Mouse (Mus musculus): ENCODE measurements at regions not wholly inside any gene's neighbourhood (a gene's known extent, or its start where the extent isn't known, plus 50 kb on each side); places are given as distances from the start of the nearest gene placed in this dataset.

DNA sequence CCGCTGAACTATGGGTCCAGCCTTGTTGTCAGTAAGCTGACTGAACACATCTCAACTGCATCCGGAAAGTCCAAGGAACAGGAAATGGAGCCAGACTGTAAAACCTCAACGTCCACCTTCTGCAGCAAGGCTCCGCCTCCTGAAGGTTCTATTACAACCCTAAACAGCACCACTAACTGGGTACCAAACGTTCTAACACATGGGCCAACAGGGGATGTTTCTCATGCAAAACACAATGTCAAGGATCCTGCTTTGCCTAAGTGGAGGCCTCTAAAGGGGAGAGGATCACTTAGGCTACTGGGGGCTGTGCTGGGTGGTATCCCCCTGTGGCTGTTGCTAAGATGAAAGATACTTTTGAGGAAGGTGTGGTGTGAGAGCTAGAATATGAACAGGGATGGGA lies 51.0 kb upstream of the Stt3b start:
- DNase-seq (ENCODE audit: low read depth, low spot score) = no peak

DNA sequence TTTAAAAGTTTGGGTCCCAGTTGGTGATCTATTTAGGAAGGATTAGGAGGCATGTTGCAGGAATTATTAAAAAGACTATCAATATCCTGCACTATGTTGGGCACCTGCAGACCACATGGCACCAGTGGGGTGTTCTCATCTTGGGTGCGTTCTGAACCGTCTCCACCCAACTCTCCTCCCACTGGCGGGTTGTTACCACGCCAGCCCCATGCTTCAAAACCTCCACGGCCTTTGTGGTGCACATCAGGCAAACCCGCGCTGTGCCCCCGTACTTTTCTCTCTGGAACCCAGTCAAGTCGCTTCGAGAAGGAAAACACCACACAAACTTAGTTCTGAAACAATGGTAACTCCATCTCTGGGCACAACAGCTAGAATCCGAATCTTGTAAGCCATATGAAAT lies 51.7 kb upstream of the Stt3b start:
- DNase-seq (ENCODE audit: low read depth, low spot score) = no peak

DNA sequence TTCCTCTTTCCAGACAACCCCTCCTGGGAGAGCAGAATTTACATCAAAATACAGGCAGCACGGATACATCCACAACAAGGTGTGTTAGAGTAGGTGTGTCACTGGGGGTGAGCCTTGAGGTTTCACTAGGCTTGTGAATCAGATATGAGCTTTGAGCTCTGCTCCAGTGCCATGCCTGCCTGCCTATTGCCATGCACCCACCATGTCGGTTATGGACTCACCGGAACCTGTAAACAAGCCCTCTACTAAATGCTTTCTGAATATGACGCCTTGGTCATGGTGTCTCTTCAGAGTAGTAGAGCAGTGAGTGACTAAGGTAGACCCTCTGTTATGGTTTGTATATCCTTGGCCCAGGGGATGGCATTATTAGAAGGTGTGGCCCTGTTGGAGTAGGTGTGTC lies 52.3 kb upstream of the Stt3b start:
- no peak for DNase-seq (ENCODE audit: low read depth, low spot score)

DNA sequence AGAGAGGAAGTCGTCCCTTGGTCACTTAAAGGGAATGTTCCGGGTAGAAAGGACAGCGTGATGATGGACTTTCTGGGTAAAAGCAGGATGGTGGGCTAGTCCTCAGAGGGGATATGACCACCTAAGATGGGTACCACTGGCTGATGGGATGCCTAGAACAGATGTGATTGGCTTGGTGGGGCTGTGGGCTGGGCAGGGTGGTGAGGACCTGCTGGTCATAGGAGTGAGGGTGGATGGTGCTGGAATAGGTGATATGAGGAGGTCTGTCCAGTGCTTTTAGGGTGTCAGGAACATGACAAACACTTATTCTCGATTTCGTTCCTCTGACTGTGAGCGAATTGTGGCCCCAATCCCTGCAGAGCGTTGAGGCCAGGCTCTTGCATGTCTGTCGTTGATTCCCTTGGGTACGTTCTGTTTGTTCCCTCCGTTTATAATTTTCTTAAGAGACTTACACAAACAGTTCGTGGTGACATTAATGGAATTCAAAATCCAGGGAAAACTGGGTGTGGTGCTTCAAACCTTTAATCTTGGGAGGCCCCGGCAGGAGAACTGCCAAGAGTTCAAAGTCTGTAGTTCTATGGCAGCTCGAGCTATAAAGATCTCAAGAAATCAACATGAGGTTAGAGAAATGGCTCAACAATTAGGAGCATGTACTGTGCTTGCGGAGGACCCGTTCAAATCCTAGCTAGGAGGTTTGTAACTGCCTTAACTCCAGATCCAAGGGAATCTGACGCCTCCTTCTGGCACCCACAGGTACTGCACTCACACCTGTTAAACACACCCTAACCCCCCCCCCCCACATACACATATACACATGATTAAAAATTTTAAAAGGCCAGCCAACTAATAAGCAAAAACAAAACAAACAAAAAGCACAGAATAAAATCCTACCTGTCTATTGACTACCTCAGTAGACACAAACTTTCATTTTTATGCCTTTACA lies 55.0 kb upstream of the Stt3b start:
- DNase-seq (ENCODE audit: low read depth, low spot score) = no peak

DNA sequence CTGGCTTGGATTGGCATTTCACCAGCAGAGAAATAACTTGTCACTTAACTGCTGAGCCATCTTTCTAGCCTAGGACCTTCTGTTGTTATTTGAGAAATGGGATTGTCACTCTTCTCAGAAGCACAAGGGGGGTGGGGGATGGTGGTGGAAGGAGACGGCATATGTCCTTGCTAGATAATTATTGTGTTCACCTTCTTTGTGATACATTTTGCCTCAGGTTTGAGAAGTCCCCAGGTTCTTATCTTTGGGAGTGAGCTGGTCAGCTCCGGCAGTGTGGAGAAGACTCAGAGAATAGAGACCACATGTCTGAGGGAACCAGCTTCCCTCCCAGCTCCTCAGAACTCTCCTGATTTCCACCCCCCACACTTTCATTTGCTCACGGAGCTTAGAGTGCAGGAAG lies 57.6 kb upstream of the Stt3b start:
- no peak for DNase-seq (ENCODE audit: low read depth, low spot score)

DNA sequence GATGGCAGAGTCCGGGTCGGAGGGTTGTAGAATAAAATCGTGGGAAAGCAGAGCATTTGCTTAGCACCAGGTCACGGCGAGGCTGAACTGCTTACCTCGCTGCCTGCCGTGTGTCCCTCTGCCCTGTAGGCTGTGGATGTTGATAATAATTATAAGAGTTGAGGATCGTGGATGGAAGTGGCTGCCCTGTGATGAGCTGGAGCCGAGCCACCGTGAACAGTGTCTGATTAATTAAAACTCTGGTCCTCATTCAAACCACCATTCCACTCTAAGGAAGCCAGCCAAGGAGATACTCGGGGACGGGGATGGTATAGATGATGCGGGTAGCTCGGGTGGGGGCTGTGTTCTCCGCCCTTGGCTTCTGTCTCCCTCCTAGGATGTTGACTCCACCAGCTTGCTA lies 70.1 kb upstream of the Stt3b start:
- DNase-seq (ENCODE audit: low read depth, low spot score) = no peak

DNA sequence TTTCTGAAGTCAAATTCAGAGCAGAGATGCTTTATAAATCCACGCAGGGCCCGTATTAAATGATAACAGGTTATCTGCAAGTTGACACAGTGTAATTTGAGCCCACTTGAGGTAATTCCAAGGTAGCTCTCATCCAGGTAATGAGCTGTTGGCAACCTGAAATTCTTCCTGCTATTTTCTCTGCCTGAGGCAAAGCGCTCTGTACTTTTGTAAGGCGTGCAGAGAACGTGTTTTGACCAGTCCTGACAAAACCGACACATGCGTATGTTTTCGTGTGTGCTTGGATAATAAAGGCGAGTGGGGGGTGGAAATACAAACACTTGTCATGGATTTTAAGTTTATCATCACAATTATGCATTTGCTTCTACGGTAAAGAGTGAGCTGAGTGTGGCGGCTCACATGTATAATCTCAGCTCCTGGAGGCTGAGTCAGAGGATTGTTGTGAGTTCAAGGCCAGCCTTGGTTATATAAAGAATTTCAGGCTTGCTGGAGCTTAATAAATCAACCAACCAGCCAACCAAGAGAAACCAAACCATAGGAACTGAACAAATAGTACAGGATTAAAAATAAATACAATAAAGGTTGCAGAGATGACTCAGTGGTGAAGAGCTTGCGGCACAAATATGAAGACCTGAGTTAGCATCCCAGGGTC lies 72.7 kb upstream of the Stt3b start:
- DNase-seq (ENCODE audit: low read depth, low spot score) = no peak

DNA sequence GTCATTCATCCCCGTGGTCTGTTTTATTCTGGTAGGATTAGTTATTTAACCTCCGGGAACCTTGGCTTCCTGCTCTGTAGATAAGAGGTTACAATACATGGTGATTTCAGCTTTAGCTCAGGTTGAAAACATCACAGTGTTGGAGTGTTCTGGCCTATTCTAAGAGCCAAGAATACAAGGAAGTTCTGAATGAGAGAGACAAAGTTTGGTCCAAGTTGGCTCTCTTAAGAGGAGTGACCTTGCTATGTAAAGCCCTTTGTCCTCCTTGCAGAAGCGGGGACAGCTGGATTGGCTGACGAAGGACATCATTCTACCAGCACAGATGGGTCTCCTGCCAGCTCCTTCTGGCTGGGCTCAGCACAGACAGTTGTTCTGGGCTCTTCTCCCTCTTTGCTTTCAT lies 73.7 kb upstream of the Stt3b start:
- no peak for DNase-seq (ENCODE audit: low read depth, low spot score)

DNA sequence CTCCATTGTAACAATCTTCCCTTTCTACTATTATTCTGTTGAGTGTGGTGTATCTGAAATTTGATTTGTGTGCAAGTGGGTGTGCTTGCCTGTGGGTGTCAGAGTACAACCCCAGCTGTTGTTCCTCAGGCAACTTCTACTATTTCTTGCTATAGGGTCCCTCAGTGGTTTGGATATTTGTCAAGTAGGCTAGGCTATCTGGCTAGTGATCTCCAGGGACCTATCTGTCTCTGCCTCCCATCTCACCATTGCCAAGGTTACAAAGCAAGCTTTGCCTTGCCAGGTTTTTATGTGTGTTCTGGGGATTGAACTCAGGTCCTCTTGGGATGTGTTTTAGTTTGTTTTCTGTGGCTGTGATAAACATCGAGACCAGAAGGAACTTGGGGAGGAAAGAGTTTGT lies 74.1 kb upstream of the Stt3b start:
- DNase-seq (ENCODE audit: low read depth, low spot score) = no peak

DNA sequence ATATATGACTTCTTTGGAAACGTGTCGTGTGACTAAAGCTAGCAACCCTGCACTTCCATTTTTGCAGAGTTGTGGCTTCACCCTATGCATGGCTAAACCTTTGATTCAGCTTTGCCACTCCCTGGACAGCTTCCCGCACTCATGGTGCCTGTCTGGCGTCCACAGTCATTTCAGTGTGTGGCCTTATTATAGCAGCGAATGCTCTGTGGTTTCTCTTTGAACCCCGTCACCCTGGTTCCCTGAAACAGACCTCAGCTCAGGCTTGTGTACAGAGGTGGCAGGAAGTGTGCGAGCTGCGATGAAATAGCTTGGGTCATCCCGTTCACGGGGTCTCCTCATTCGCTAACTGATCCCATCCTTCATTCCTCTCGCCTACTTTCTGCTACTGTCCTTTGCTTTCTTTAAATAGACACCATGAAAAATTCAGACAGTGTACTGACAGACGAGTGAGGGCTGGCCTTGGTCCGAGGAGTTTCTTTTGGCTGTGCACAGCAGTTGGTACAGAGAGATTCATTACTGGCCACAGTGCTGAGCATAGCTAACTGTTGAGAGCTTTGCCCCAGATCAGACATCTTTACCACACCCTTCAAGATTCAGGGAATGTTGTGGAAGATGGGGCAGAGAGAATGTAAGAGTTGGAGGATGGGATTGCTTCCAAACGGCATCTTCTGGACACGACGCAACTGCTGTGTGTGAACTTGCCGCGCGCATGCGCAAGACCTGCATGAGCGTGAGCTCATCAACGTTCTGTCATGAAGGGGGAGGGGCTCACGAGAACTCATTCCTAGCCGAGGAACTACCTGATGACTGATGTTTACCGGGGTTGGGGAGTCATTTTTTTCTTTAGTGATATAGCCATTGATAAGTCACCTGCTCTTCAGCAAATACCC lies 77.5 kb upstream of the Stt3b start:
- no peak for DNase-seq (ENCODE audit: low read depth, low spot score)

DNA sequence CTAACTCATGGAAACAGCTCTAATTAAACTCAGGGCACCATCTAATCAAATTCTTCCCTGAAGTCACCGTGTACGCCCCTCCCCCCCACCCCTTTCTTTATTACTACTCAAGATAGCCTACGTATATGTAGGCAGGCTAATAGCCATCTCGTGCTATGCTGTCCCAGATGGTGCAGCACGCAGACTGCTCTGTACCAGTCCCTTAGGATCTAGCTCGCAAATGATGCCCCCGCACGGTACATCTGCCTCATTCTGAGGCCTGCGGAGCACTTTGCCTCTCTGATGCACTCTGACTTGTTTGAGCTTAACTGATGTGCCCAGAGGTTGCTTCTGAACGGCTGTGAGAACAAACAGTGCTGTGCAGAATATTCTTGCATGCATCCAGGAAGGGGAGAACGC lies 78.1 kb upstream of the Stt3b start:
- DNase-seq (ENCODE audit: low read depth, low spot score) = no peak

DNA sequence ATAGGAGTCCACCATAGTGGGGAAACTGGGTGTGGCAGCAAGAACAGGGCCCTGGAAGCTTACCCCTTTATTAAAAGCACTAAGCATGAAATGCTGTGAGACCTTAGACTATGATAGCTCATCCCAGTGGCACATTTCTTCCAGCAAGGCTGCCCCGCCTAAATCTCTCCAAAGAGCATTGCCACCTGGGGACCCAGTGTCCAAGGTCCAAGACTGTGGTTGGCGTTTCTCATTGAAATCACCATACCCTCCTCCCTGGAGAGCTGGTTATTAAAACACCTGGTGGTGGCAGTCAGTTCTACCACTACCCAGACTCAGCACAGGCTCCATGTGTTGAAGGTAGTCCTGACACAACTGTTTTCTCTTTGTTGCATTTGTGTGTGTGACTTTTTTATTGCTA lies 78.9 kb upstream of the Stt3b start:
- DNase-seq (ENCODE audit: low read depth, low spot score) = no peak

DNA sequence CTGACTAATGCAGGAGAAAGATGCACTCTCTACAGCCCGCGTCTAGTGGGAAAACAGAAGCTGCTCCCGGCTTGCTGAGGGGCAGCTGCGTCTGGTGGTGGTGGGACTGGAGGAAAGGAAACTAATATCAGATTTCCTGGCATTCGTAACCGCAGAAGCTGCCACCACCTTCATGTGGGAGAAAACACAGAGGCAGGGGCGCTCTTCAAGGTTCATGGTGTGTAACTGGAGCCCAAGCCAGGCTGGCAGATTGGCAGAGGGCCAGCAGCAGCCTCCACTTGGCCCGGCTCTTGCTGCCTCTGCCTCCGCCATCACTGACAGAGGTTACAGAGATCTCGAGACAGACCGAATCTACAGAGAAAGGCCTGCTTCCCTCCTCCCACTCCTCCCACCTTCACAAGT lies 80.7 kb upstream of the Stt3b start:
- DNase-seq (ENCODE audit: low read depth, low spot score) = no peak

DNA sequence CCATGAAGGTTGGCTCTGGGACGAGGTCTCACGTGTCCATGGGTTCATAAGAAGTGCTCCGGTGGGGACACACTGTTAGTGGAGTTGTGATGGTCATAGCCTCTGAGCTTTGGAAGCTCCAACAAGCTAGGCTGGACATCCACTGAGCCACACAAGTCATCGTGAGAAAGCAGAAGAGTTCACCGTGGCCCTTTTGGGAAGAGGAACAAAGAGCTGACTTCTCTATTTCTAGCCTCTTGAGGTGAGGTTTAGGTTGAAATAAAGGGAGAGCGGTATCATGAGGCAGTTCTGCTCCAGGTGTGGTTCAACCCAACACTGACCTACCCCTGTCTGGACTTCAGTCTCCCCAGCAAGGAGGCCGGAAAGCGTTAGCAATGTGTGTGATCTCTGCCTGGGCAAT lies 85.3 kb upstream of the Stt3b start:
- no peak for DNase-seq (ENCODE audit: low read depth, low spot score)

DNA sequence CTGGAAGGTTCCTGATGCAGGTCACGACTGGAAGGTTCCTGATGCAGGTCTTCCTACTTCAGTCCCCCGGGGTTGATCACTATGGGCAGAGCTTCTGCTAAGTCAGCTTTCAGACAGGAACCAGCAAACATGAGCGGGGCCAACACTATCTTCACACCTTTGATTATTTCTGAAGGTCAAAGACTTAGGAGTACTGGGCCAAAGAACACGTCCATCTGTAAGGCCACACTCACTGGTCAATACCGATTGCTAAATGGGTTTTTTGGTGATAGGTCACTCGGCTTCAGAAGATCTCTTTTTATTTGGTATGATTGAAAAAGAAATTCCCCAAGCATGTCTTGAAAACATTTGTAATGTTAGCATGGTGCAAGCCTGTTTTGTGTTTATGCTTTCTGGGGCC lies 90.2 kb upstream of the Stt3b start:
- no peak for DNase-seq (ENCODE audit: low read depth, low spot score)

DNA sequence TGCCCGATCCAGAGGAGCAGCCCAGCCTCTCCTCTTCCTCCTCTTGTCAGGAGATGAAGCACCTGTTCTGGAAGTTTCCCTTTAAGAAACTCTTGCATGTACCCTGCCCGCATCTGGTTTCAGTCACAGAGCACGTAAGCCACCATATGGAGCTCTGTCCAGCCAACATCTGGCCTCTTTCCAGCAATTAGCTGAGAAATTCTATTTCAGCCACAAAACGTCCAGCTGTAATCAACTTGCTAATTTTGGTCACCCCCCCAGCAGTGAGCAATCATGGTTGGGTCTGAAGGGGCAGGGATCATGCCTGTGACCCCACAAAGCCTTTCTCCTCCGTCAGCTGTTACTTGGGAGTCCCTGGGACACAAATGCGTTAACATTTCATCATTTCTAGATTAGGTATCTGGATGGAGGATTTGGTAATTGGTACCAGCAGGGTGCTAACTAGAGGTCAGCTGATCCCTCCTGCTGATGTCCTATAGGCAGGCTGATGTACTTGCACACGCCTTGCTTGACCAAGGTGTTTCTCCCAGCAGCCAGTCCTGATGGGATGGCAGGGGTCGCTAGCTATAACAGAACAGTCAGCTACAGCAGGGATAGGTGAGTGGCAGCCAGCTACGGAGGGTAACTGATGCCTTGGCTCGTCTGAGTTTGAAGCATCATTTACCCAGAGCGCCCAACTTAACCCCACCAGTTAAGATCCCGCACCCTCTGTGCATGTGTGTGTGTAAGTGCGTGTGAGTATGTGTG lies 91.4 kb upstream of the Stt3b start:
- DNase-seq (ENCODE audit: low read depth, low spot score) = no peak

DNA sequence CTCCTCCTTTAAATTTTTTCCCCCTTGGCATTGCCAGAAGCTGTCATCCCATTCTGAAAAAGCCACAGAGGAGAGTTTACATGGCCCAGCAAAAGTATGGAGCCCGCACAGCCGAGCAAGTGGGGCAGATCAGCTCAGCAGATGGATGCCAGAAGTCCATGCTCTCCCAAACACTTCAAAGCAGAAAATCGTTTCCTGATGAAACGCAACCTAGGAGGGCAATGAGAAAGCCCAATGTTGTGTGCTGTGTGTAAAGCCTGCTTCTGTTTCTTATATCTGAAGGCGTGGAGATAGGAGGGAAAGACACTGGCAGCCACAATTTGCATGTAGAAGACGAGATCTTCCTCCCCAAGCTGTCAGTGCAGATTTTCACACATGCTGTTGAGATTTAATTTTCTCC lies 92.4 kb upstream of the Stt3b start:
- DNase-seq (ENCODE audit: low read depth, low spot score) = no peak

DNA sequence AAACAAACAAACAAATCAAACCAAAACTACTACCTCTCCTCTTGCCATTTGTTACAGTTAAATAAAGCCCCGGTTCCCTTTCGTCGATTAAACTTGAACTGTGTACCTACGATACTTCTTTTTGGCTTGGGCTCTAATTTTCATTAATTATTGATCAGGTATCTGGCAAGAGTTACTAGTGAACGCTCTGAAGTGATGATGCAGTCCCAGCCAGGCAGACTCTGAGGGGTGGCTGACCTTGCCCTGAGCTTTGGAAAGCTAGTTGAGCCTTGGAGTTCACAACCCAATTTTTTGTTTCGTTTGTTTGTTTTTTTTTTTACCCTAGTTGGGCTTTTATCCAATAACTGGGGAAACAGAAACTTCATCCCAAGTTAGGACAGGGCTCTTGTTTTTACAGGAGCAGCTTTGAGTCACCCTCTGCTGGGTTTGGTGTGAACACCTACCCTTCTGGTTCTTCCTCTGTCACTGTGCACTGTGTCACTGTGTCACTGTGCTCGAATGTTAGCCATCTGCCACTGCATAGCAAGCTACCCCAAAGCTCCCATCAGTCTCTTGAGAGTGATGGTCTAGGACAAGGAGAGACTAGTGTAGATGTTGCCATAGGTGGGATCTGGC lies 93.2 kb upstream of the Stt3b start:
- DNase-seq (ENCODE audit: low read depth, low spot score) = no peak

DNA sequence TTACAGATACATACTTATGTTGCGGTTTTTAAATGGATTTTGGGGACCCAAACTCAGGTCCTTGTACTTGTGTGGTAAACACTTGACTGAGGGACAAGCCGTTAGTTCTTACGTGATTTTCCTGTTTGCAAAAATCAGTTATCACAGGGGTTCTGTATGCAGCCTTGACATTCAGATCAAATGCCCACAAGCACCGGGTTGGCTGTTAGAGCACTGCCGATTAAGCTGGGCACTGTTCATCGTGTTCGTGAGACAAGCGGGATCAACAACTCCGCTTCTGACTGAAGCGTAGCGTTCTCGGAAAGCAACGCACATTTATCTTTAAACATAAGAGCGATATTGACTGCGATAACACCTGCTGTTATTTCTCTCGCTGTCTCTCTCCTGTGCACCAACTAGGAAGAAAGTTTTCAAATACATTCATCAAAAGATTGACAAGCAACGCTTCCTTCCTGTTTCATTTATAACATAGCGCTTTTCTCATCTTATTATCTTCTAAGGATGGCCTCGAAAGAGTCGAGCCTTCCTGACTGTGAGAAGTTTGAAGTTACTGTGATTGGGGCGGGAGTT lies 97.8 kb upstream of the Stt3b start:
- DNase-seq (ENCODE audit: low read depth, low spot score) = no peak

DNA sequence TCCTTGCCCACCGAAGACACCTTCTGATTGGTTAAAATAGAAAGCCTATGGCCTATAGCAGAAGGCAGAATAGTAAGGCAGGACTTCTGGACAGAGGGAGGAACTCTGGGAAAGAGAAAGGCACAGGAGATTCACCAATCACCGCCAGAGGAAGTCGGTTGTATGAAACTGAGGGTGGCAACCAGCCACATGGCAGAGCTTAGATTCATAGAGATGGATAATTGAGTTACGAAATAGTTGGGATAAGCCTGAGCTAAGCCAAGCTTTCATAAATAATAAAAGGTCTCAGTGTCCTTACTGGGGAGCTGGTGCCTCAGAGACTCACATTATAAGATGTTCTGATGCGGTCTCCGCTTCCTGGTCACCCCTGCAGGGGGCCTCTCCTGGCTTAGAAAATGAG lies 98.7 kb upstream of the Stt3b start:
- no peak for DNase-seq (ENCODE audit: low read depth, low spot score)

DNA sequence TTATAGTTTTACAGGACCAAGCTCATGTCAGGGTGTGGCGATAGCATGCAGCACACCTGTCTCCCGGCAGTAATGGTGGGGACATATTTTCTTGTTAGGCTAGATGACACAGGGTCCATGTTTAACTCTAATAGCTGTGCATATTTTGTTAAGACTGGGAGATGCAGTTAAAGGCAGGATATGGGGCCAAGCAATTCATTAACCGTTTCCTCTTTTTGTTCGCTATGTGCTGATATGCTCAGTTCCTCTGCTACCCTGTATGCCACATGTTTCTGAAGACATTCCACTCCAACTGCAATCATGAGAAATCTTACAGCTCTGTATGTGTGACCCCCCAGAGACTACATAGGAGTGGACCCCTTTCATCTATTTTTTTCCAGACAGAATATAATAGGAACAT lies 104.0 kb upstream of the Stt3b start:
- DNase-seq (ENCODE audit: low read depth, low spot score) = no peak
